Mouse (Mus musculus): ENCODE measurements around the gene 2310061I04Rik. TPM values are rescaled to one million over a fixed set of nuclear protein-coding genes. Genes with fewer than 3 reads are reported as not detected.

2310061I04Rik gene
- polyA plus RNA-seq, 1 experiment from 2014 or later: 32.7 TPM

DNA sequence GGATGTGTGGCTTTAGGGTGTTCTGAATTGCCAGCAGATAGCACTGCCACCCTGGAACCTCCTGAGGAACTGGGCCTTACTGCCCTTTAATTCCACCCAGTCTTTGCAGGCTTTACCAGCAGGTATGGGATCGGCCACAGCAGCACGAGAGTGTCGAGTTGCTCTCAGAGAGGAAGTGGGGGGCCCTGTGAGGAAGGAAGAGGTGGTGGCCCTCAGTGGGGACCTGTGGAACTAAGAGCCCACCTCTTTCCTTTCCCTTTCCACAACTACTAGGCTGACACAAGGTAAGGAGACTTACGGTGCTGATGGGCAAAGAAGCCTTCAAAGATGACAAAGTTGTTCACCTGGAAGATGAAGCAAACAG lies 6.7 kb upstream of the 2310061I04Rik start:
- Histone ChIP-seq H3K27ac (no peak overlapping the region), H3K79me2 (ENCODE audit: inconsistent target) (no peaks in the 10 kb centered on the region), H3K4me3 (ENCODE audit: inconsistent target) (no peak overlapping the region), H3K36me3 (ENCODE audit: inconsistent target) (peaks cover 9% of the 10 kb centered on the region; the same call in 1 of the 2 replicates)
- WGBS (ENCODE audit: missing documents): 33% methylated on average over 4 of the region's 4 CpGs

- Histone ChIP-seq H3K36me3 (ENCODE audit: inconsistent target) (peaks cover 9% of the 10 kb centered on the region; the same call in 1 of the 2 replicates), H3K4me3 (ENCODE audit: inconsistent target) (no peak overlapping the region), H3K27ac (no peak overlapping the region), H3K79me2 (ENCODE audit: inconsistent target) (no peaks in the 10 kb centered on the region)
- 67% methylated on average over 9 of the region's 9 CpGs for WGBS (ENCODE audit: missing documents)
These were observed 6.2 kb upstream of the 2310061I04Rik start for GRCm38 (mm10) chr17:35903343-35903991.

DNA sequence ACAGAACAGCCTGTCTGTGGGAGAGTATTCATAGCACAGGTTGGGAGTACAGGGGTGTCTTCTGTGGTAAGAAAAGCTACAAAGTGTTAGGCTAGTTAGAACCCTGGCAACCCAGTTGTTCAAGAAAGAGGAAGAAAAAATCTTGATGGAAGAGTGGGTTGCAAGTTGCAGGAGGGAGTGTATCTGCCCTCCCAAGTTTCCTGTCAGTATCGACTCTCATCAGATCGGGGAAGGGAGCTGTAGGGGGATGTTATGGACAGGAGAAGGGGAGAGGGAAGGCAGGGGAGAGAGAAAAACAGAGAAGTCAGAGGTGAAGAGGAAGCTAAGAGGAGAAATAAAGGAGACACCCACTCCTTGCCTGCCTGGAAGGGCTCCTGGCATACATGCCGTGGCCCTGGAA lies 3.4 kb upstream of the 2310061I04Rik start:
- Histone ChIP-seq H3K4me3 (ENCODE audit: inconsistent target) (no peak overlapping the region), H3K79me2 (ENCODE audit: inconsistent target) (no peaks in the 10 kb centered on the region), H3K36me3 (ENCODE audit: inconsistent target) (peaks cover 9% of the 10 kb centered on the region; the same call in 1 of the 2 replicates), H3K27ac (no peak overlapping the region)
- WGBS (ENCODE audit: missing documents): 8% methylated on average over 3 of the region's 3 CpGs

GRCm38 (mm10) chr17:35897644-35898573 lies 678 bp upstream of the 2310061I04Rik start:
- peak overlapping the region; percentile 20 for H3K4me3 ChIP-seq (ENCODE audit: inconsistent target)
- H3K36me3 ChIP-seq (ENCODE audit: inconsistent target): peaks cover 7% of the 10 kb centered on the region
- 0 out of 2 replicates have a peak overlapping the region, but pooled peaks have one; percentile 17 for H3K27ac ChIP-seq
- no peaks in the 10 kb centered on the region for H3K79me2 ChIP-seq (ENCODE audit: inconsistent target)
- WGBS (ENCODE audit: missing documents): 39% methylated on average over 23 of the region's 23 CpGs

- Histone ChIP-seq H3K79me2 (ENCODE audit: inconsistent target) (no peaks in the 10 kb centered on the region), H3K4me3 (ENCODE audit: inconsistent target) (no peak overlapping the region), H3K36me3 (ENCODE audit: inconsistent target) (peaks cover 90% of the 10 kb centered on the region), H3K27ac (no peak overlapping the region)
- WGBS (ENCODE audit: missing documents): 86% methylated on average over 11 of the region's 17 CpGs
These were observed 9.5 kb downstream of the 2310061I04Rik start for GRCm38 (mm10) chr17:35887725-35888124.

DNA sequence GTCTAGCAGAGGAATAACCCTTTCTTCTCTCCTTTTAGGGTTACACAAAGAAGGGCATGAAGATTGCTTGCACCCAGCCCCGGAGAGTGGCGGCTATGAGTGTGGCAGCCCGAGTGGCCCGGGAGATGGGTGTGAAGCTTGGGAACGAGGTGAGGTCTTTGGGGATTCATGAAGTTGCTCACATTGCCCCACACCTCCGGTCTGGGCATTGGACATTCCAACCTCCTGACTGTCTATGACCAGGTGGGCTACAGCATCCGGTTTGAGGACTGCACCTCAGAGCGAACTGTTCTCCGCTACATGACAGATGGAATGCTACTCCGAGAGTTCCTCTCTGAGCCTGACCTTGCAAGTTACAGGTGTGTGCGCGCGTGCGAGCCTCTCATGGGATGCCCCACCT lies 13.5 kb downstream of the 2310061I04Rik start:
- Histone ChIP-seq H3K79me2 (ENCODE audit: inconsistent target) (peaks cover 19% of the 10 kb centered on the region), H3K4me3 (ENCODE audit: inconsistent target) (no peak overlapping the region), H3K27ac (no peak overlapping the region), H3K36me3 (ENCODE audit: inconsistent target) (peaks cover 62% of the 10 kb centered on the region)
- 94% methylated on average over 14 of the region's 14 CpGs for WGBS (ENCODE audit: missing documents)

DNA sequence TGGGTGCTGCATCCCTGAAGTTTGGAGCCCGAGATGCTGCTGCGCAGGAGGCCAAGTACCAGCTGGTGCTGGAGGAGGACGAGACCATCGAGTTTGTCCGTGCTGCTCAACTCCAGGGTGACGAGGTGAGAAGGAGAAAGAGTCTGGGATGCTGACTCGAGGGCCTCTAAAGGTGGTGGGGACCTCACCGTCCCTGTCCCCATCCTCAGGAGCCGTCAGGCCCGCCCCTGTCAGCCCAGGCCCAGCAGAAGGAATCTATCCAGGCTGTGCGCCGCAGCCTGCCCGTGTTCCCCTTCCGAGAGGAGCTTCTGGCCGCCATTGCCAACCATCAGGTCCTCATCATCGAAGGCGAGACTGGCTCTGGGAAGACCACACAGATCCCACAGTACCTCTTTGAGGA lies 14.3 kb downstream of the 2310061I04Rik start:
- WGBS (ENCODE audit: missing documents): 90% methylated on average over 17 of the region's 17 CpGs
- peaks cover 54% of the 10 kb centered on the region for H3K36me3 ChIP-seq (ENCODE audit: inconsistent target)
- peaks cover 19% of the 10 kb centered on the region for H3K79me2 ChIP-seq (ENCODE audit: inconsistent target)
- no peak overlapping the region for H3K27ac ChIP-seq
- no peak overlapping the region for H3K4me3 ChIP-seq (ENCODE audit: inconsistent target)

- Histone ChIP-seq H3K27ac (no peak within 1 kb of the TSS), H3K4me3 (ENCODE audit: inconsistent target) (peak within 1 kb of the TSS; percentile 59), H3K79me2 (ENCODE audit: inconsistent target) (peaks cover 35% of the 10 kb centered on the region), H3K36me3 (ENCODE audit: inconsistent target) (peaks cover 41% of the 10 kb centered on the region)
- WGBS (ENCODE audit: missing documents): 7% methylated on average over 66 of the region's 66 CpGs
These were observed 17.8 kb downstream of the 2310061I04Rik start, which contains the start of gene Dhx16 for GRCm38 (mm10) chr17:35879245-35880057. Gene Dhx16 (plus strand): TSS chr17:35879819.

GRCm38 (mm10) chr17:35874721-35875120 lies 22.5 kb downstream of the 2310061I04Rik start:
- peaks cover 61% of the 10 kb centered on the region for H3K79me2 ChIP-seq (ENCODE audit: inconsistent target)
- peaks cover 32% of the 10 kb centered on the region for H3K36me3 ChIP-seq (ENCODE audit: inconsistent target)
- no peak overlapping the region for H3K4me3 ChIP-seq (ENCODE audit: inconsistent target)
- H3K27ac ChIP-seq: no peak overlapping the region
- WGBS (ENCODE audit: missing documents): 88% methylated on average over 6 of the region's 6 CpGs

GRCm38 (mm10) chr17:35873774-35874519 lies 23.3 kb downstream of the 2310061I04Rik start:
- peaks cover 32% of the 10 kb centered on the region for H3K36me3 ChIP-seq (ENCODE audit: inconsistent target)

GRCm38 (mm10) chr17:35870884-35871696 lies 26.1 kb downstream of the 2310061I04Rik start:
- 23% methylated on average over 8 of the region's 8 CpGs for WGBS (ENCODE audit: missing documents)
- Histone ChIP-seq H3K36me3 (ENCODE audit: inconsistent target) (peaks cover 28% of the 10 kb centered on the region), H3K27ac (peak overlapping the region; percentile 98), H3K4me3 (ENCODE audit: inconsistent target) (peak overlapping the region; percentile 97), H3K79me2 (ENCODE audit: inconsistent target) (peaks cover 92% of the 10 kb centered on the region)

More at GRCm38 (mm10) chr17:35873774-35874519, 23.3 kb downstream of the 2310061I04Rik start:
- Histone ChIP-seq H3K4me3 (ENCODE audit: inconsistent target) (no peak overlapping the region), H3K27ac (no peak overlapping the region), H3K79me2 (ENCODE audit: inconsistent target) (peaks cover 69% of the 10 kb centered on the region)
- WGBS (ENCODE audit: missing documents): 60% methylated on average over 13 of the region's 21 CpGs

GRCm38 (mm10) chr17:35870151-35870883 lies 26.9 kb downstream of the 2310061I04Rik start:
- 0% methylated on average over 9 of the region's 9 CpGs for WGBS (ENCODE audit: missing documents)
- H3K36me3 ChIP-seq (ENCODE audit: inconsistent target): peaks cover 23% of the 10 kb centered on the region
- H3K79me2 ChIP-seq (ENCODE audit: inconsistent target): peaks cover 85% of the 10 kb centered on the region
- peak overlapping the region; percentile 97 for H3K4me3 ChIP-seq (ENCODE audit: inconsistent target)
- H3K27ac ChIP-seq: peak overlapping the region; percentile 98
